Mouse (Mus musculus): ENCODE results near the gene AY358078. TPM values are rescaled to one million over a fixed set of nuclear protein-coding genes. Genes with fewer than 3 reads are reported as not detected.
"Not testable (repeated sequence)": the region's sequence is repeated elsewhere in the genome, so short reads cannot be mapped to it uniquely, and the experiment has no call there.

AY358078 gene
- total and polyA plus RNA-seq, 3 experiments, result 0.26 TPM; not detected in 2

GRCm38 (mm10) chr14:51853399-51853798 is 53.6 kb downstream of the AY358078 start, which contains the start of gene Ear6:
Gene Ear6 (plus strand): TSS chr14:51853699.
- in situ Hi-C loops (cut with MboI; ENCODE audit: low pct_ligation_motif_present, low pct_unique_long_range_greater_than_20kb, low sequenced_read_pairs), result loop anchor here (25.0 kb wide), 1 partner anchor 91 kb away; the partner anchor contains the start of gene Ang4
- dilution Hi-C loops (cut with MboI; ENCODE audit: extremely low pct_ligation_motif_present, extremely low pct_unique_long_range_greater_than_20kb, low sequenced_read_pairs), result no loop called here

DNA sequence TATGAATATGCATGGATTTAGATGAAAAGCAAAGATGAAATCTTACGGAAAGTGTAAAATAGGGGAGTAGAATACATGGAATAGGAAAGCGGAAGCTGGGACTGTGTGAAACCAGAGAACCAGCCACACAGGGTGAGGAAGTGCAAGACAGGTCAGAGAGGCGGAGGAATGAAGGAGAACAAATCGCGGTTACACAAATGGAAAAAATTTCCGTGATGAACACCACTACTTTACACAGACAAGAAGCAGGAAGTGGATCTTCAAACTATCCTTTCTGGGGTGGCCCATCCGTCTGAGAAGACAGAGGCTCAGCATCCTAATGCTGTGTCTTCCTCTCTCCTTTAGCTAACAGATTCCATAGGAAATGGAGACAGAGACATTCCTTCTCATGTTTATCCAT is 55.4 kb downstream of the AY358078 start:
- H3K9ac ChIP-seq (ENCODE audit: insufficient read depth, low read depth); H3K9me3 ChIP-seq (replicated peaks; ENCODE audit: low read length); H3K36me3 ChIP-seq (replicated peaks in 1 of 2; ENCODE audit: control insufficient read depth in 1 of 2, insufficient read depth in 1 of 2, low read length in 1 of 2); H3K4me3 ChIP-seq (replicated peaks in 1 of 3; ENCODE audit: low read depth in 2 of 3, low read length in 2 of 3, poor library complexity in 1 of 3); H3K79me2 ChIP-seq (replicated peaks; ENCODE audit: control insufficient read depth, extremely low read depth, insufficient read depth, poor library complexity, severe bottlenecking); H3K27ac ChIP-seq (ENCODE audit: insufficient read depth, low read depth); H3K27me3 ChIP-seq (replicated peaks); dilution Hi-C loops (cut with MboI; ENCODE audit: extremely low pct_ligation_motif_present, extremely low pct_unique_long_range_greater_than_20kb, low sequenced_read_pairs): not testable (repeated sequence)
- Histone ChIP-seq H3K4me1 (ENCODE audit: control insufficient read depth in 1 of 2, insufficient read depth in 2 of 2) (peaks cover 0 to 11% of the 10 kb centered on the region in 2 experiments; a peak in 2 of 4 replicates), H3K4me2 (ENCODE audit: insufficient read depth, low read depth, poor library complexity, severe bottlenecking) (peak overlapping the region; percentile 22)
- DNase-seq (ENCODE audit: extremely low read depth), result peak; percentile 22
- in situ Hi-C loops (cut with MboI; ENCODE audit: low pct_ligation_motif_present, low pct_unique_long_range_greater_than_20kb, low sequenced_read_pairs), result loop anchor here (25.0 kb wide), 1 partner anchor 93 kb away; the partner anchor contains the start of gene Ang4

More at GRCm38 (mm10) chr14:51853399-51853798, 53.6 kb downstream of the AY358078 start, which contains the start of gene Ear6:
- no peaks in the 10 kb centered on the region for H3K27me3 ChIP-seq (replicated peaks)
- no peaks in the 10 kb centered on the region for H3K79me2 ChIP-seq (replicated peaks; ENCODE audit: control insufficient read depth, extremely low read depth, insufficient read depth, poor library complexity, severe bottlenecking)
- TF ChIP-seq E2F4 (IDR thresholded peaks at IDR 0.05; ENCODE audit: insufficient replicate concordance, low read depth, low read length), result no peak
- H3K27ac ChIP-seq (ENCODE audit: insufficient read depth, low read depth), result no peak within 1 kb of the TSS
- peaks cover 0 to 9% of the 10 kb centered on the region in 2 experiments; a peak in 2 of 4 replicates for H3K4me1 ChIP-seq (ENCODE audit: control insufficient read depth in 1 of 2, insufficient read depth in 2 of 2)
- no peak within 1 kb of the TSS for H3K4me2 ChIP-seq (ENCODE audit: insufficient read depth, low read depth, poor library complexity, severe bottlenecking)
- no peaks in the 10 kb centered on the region for H3K9me3 ChIP-seq (replicated peaks; ENCODE audit: low read length)
- H3K9ac ChIP-seq (ENCODE audit: insufficient read depth, low read depth), result no peak within 1 kb of the TSS
- DNase-seq (ENCODE audit: extremely low read depth), result no peak
- no peaks in the 10 kb centered on the region for H3K36me3 ChIP-seq (replicated peaks in 1 of 2; ENCODE audit: control insufficient read depth in 1 of 2, insufficient read depth in 1 of 2, low read length in 1 of 2)
- H3K4me3 ChIP-seq (replicated peaks in 1 of 3; ENCODE audit: low read depth in 2 of 3, low read length in 2 of 3, poor library complexity in 1 of 3), result no peak within 1 kb of the TSS

GRCm38 (mm10) chr14:51863603-51864002 is 63.8 kb downstream of the AY358078 start:
- DNase-seq (ENCODE audit: extremely low read depth); H3K27ac ChIP-seq (ENCODE audit: insufficient read depth, low read depth); H3K9me3 ChIP-seq (replicated peaks; ENCODE audit: low read length); H3K36me3 ChIP-seq (replicated peaks in 1 of 2; ENCODE audit: control insufficient read depth in 1 of 2, insufficient read depth in 1 of 2, low read length in 1 of 2); H3K4me3 ChIP-seq (replicated peaks in 1 of 3; ENCODE audit: low read depth in 2 of 3, low read length in 2 of 3, poor library complexity in 1 of 3); H3K79me2 ChIP-seq (replicated peaks; ENCODE audit: control insufficient read depth, extremely low read depth, insufficient read depth, poor library complexity, severe bottlenecking); H3K4me1 ChIP-seq (ENCODE audit: control insufficient read depth in 1 of 2, insufficient read depth in 2 of 2); H3K4me2 ChIP-seq (ENCODE audit: insufficient read depth, low read depth, poor library complexity, severe bottlenecking); H3K27me3 ChIP-seq (replicated peaks); H3K9ac ChIP-seq (ENCODE audit: insufficient read depth, low read depth); dilution Hi-C loops (cut with MboI; ENCODE audit: extremely low pct_ligation_motif_present, extremely low pct_unique_long_range_greater_than_20kb, low sequenced_read_pairs): not testable (repeated sequence)
- peak; percentile 16 for TF ChIP-seq SMC3 (IDR thresholded peaks at IDR 0.05; ENCODE audit: low read depth, low read length)
- peak; percentile 40 for TF ChIP-seq RAD21 (IDR thresholded peaks at IDR 0.05; ENCODE audit: low read depth, low read length)
- TF ChIP-seq CTCF (conservative IDR thresholded peaks at IDR 0.05 in 1 of 2, IDR thresholded peaks at IDR 0.05 in 1 of 2; ENCODE audit: low read depth in 2 of 2, low read length in 2 of 2), result peak in 1 of 2 experiments; percentile 55; a peak in 2 of 4 replicates
- in situ Hi-C loops (cut with MboI; ENCODE audit: low pct_ligation_motif_present, low pct_unique_long_range_greater_than_20kb, low sequenced_read_pairs), result loop anchor here (25.0 kb wide), 1 partner anchor 101 kb away; the partner anchor contains the start of gene Ang4

GRCm38 (mm10) chr14:51870756-51871155 is 70.9 kb downstream of the AY358078 start:
- DNase-seq (ENCODE audit: extremely low read depth), result no peak
- H3K4me2 ChIP-seq (ENCODE audit: insufficient read depth, low read depth, poor library complexity, severe bottlenecking), result no peak overlapping the region
- H3K27ac ChIP-seq (ENCODE audit: insufficient read depth, low read depth), result no peak overlapping the region
- no peaks in the 10 kb centered on the region for H3K79me2 ChIP-seq (replicated peaks; ENCODE audit: control insufficient read depth, extremely low read depth, insufficient read depth, poor library complexity, severe bottlenecking)
- dilution Hi-C loops (cut with MboI; ENCODE audit: extremely low pct_ligation_motif_present, extremely low pct_unique_long_range_greater_than_20kb, low sequenced_read_pairs) (no loop called here), in situ Hi-C loops (cut with MboI; ENCODE audit: low pct_ligation_motif_present, low pct_unique_long_range_greater_than_20kb, low sequenced_read_pairs) (loop anchor here (25.0 kb wide), 1 partner anchor 108 kb away; the partner anchor contains the start of gene Ang4)
- H3K9me3 ChIP-seq (replicated peaks; ENCODE audit: low read length), result no peaks in the 10 kb centered on the region
- no peaks in the 10 kb centered on the region for H3K36me3 ChIP-seq (replicated peaks in 1 of 2; ENCODE audit: control insufficient read depth in 1 of 2, insufficient read depth in 1 of 2, low read length in 1 of 2)
- H3K9ac ChIP-seq (ENCODE audit: insufficient read depth, low read depth), result no peak overlapping the region
- H3K27me3 ChIP-seq (replicated peaks), result no peaks in the 10 kb centered on the region
- H3K4me1 ChIP-seq (ENCODE audit: control insufficient read depth in 1 of 2, insufficient read depth in 2 of 2), result peaks cover 10% of the 10 kb centered on the region in 2 experiments
- H3K4me3 ChIP-seq (replicated peaks in 1 of 3; ENCODE audit: low read depth in 2 of 3, low read length in 2 of 3, poor library complexity in 1 of 3), result no peak overlapping the region
- TF ChIP-seq MAFK (IDR thresholded peaks at IDR 0.05; ENCODE audit: insufficient replicate concordance, low read length) (no peak), ELF1 (IDR thresholded peaks at IDR 0.05; ENCODE audit: low read depth, low read length) (no peak), KAT2A (IDR thresholded peaks at IDR 0.05; ENCODE audit: insufficient replicate concordance, low read length) (no peak), MEF2A (IDR thresholded peaks at IDR 0.05; ENCODE audit: borderline replicate concordance, low read depth, low read length) (no peak), RAD21 (IDR thresholded peaks at IDR 0.05; ENCODE audit: low read depth, low read length) (no peak), TBP (conservative IDR thresholded peaks at IDR 0.05; ENCODE audit: low read depth, low read length) (no peak), TCF12 (IDR thresholded peaks at IDR 0.05; ENCODE audit: low read depth, low read length) (no peak), ZC3H11A (IDR thresholded peaks at IDR 0.05; ENCODE audit: low read depth, low read length) (no peak), MAZ (IDR thresholded peaks at IDR 0.05; ENCODE audit: low read depth, low read length) (no peak), POLR2A (IDR thresholded peaks at IDR 0.05; ENCODE audit: low read depth, low read length) (no peak), JUN (IDR thresholded peaks at IDR 0.05; ENCODE audit: insufficient read depth, low read depth, low read length) (no peak), BHLHE40 (IDR thresholded peaks at IDR 0.05; ENCODE audit: low read depth, low read length) (no peak), EP300 (IDR thresholded peaks at IDR 0.05; ENCODE audit: low read length) (no peak), POLR2AphosphoS2 (IDR thresholded peaks at IDR 0.05; ENCODE audit: low read depth, low read length) (no peak), IRF4 (IDR thresholded peaks at IDR 0.05; ENCODE audit: low read depth, low read length) (no peak), JUND (conservative IDR thresholded peaks at IDR 0.05; ENCODE audit: low read depth, low read length) (no peak)

Measured in CH12.LX (cell line).